Mouse (Mus musculus): Measurements from ENCODE around the gene Cmc1. TPM values are rescaled to one million over a fixed set of nuclear protein-coding genes. Genes with fewer than 3 reads are reported as not detected.

Gene Cmc1
- polyA plus RNA-seq, 1 experiment from 2014 or later, result 38.3 TPM

DNA sequence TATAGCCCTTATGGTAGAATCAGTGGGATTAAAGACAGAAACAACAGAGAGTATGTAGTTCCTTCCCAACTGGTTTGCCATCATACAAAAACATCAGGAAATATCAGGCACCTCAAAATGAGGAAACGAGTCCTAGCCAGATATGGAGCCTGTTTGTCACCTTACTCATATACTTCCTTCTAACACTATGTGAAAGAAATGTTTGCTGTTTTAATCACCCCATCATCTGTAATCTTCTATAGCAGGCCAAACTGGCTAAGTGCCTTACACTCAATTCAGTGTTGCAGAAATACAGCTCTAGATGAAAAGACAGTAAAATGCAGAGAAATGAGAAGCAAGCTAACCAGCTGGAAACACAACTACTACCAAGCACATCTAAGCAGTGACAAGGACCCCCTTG is 119.7 kb downstream of the Cmc1 start:
- Histone ChIP-seq H3K36me3 (no peaks in the 10 kb centered on the region), H3K9me3 (replicated peaks) (no peaks in the 10 kb centered on the region), H3K4me1 (no peaks in the 10 kb centered on the region), H3K4me2 (replicated peaks) (no peak overlapping the region), H3K27me3 (no peaks in the 10 kb centered on the region), H3K4me3 (replicated peaks) (no peak overlapping the region), H3K27ac (replicated peaks) (no peak overlapping the region), H3K9ac (no peak overlapping the region)
- 88% methylated on average over 1 of the region's 1 CpGs for WGBS
- no peak for ATAC-seq (ENCODE audit: insufficient number of reproducible peaks, low FRiP score, low TSS enrichment, low read depth)

GRCm38 (mm10) chr9:118029490-118029889 is 120.5 kb downstream of the Cmc1 start:
- Histone ChIP-seq H3K4me1 (no peaks in the 10 kb centered on the region), H3K4me2 (replicated peaks) (no peak overlapping the region), H3K4me3 (replicated peaks) (no peak overlapping the region), H3K36me3 (no peaks in the 10 kb centered on the region), H3K27ac (replicated peaks) (no peak overlapping the region), H3K27me3 (no peaks in the 10 kb centered on the region), H3K9me3 (replicated peaks) (no peaks in the 10 kb centered on the region), H3K9ac (no peak overlapping the region)
- WGBS, result 49% methylated on average over 4 of the region's 4 CpGs
- ATAC-seq (ENCODE audit: insufficient number of reproducible peaks, low FRiP score, low TSS enrichment, low read depth), result no peak

DNA sequence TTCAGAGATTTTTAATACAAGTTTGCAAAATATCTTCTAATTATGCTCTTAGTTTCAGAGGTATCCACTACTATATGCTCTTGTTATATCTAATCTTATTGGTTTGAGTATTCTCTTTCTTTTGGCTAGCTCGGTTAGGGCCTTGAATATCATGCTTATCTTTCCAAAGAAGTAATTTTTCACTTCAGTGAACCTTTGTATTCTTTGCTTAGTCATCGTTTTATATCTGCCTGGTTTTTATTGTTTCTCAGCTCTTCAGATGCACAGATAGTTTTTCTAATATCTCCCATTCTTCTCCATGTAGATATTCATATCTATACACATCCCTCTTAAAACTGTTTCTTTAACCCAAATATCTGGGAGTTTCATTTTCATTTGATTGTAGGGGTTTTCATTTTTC is 125.0 kb downstream of the Cmc1 start:
- H3K36me3 ChIP-seq, result no peaks in the 10 kb centered on the region
- WGBS, result 71% methylated on average over 2 of the region's 2 CpGs

More for the DNA sequence above, 125.0 kb downstream of the Cmc1 start:
- no peaks in the 10 kb centered on the region for H3K9me3 ChIP-seq (replicated peaks)
- H3K27ac ChIP-seq (replicated peaks), result no peak overlapping the region
- H3K9ac ChIP-seq, result no peak overlapping the region
- no peaks in the 10 kb centered on the region for H3K27me3 ChIP-seq
- H3K4me1 ChIP-seq, result no peaks in the 10 kb centered on the region
- H3K4me2 ChIP-seq (replicated peaks), result no peak overlapping the region
- H3K4me3 ChIP-seq (replicated peaks), result no peak overlapping the region
- ATAC-seq (ENCODE audit: insufficient number of reproducible peaks, low FRiP score, low TSS enrichment, low read depth), result no peak

Other genes starting within 250 kb of the Cmc1 start
- 73.1 and 76.5 TPM in 2 replicates for gene Azi2, start 109.7 kb downstream of the Cmc1 start, polyA plus RNA-seq (2015; fragmentation: Nextera tagmentation; extraction: Ambion mirVana)